Mouse (Mus musculus) small intestine, adult 2 months (tissue): ENCODE measurements at regions not wholly inside any gene's neighbourhood (a gene's known extent, or its start where the extent isn't known, plus 50 kb on each side); places are given as distances from the start of the nearest gene placed in this dataset.
A peak's percentile ranks its signal among the peaks of the same experiment; 100 is the strongest.

Experiments used
- H3K27ac ChIP-seq: fragments of 200-500 bp; 2 replicates; pipeline ENCODE4 v1.5.1; 2012; ENCODE audit warnings: low read depth, low read length, control low read depth, inconsistent platforms; ENCODE audit not compliant: insufficient read depth
- H3K27me3 ChIP-seq: fragments of 200-500 bp; 2 replicates; pipeline ENCODE4 v1.6.1; 2012; ENCODE audit warnings: mild to moderate bottlenecking, moderate library complexity, low read length, inconsistent platforms; ENCODE audit not compliant: control insufficient read depth, insufficient read depth
- H3K36me3 ChIP-seq: fragments of 200-500 bp; 2 replicates; pipeline ENCODE4 v1.6.1; 2012; ENCODE audit warnings: mild to moderate bottlenecking, low read length, control low read depth, inconsistent platforms; ENCODE audit not compliant: control insufficient read depth, insufficient read depth
- H3K4me1 ChIP-seq: fragments of 200-500 bp; 2 replicates; pipeline ENCODE4 v1.6.1; 2012; ENCODE audit warnings: low read length, inconsistent platforms, mixed read lengths; ENCODE audit not compliant: control insufficient read depth, insufficient read depth, insufficient read length
- H3K4me3 ChIP-seq: fragments of 200-500 bp; 2 replicates; pipeline ENCODE4 v1.5.1; 2012; ENCODE audit warnings: low read depth, mild to moderate bottlenecking, control low read depth, inconsistent platforms, low read length, moderate library complexity
- CTCF ChIP-seq: fragments of 200-500 bp; IDR thresholded peaks from 2 replicates; pipeline ENCODE4 v1.5.1; 2012; ENCODE audit warnings: low read depth, mild to moderate bottlenecking, control low read depth, inconsistent platforms, low read length, moderate library complexity, mixed read lengths; ENCODE audit not compliant: insufficient replicate concordance, insufficient read length; ENCODE audit errors: extremely low read depth
- POLR2A ChIP-seq: fragments of 200-500 bp; IDR thresholded peaks from 2 replicates; pipeline ENCODE4 v1.6.1; 2012; ENCODE audit warnings: low read depth, mild to moderate bottlenecking, control low read depth, inconsistent platforms, low read length, moderate library complexity
- WGBS: fragments of 180-500 bp; shearing (Covaris S2); methylation state at CpG from one replicate; pipeline ENCODE4 v1.1.7; 2018; 5-methylcytosine and 5-hydroxymethylcytosine counted together

DNA sequence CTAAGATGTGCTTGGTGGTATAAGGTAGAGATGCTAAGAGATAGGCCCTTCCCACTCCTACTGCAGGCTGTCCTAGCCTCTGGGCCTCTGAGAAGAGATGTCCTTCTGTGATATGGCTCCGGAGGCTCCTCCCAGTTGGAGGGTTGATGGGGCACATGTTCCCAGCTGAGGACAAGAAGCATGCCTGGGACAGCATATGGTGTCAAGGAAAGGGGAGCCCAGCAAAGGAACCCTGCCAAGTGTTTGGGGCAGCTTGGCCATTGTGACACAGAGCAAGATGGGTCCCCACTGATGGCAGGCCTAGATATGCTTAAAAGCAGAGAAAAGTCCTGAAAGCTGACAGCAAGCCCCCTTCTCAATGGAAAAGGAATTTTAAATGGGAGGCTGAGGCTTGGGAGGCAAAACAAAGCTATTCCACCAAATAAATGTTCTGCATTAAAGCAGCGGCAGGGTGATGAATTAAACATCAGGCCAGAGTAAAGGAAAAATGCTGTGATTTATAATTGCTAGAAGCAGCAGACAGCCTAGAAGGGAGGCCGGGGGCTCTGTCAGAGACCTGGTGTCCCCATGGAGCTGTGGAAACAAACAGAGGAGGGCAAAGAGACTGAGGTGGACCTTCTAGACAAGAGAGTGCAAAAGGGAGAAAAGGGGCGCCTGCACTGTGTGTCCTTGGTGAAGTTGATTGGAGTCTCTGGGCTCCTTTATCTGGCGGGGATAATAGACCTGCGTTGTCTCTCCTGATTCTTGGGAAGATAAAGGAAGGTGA lies 246.0 kb downstream of the Lrfn2 start:
- TF ChIP-seq CTCF (no peak), POLR2A (no peak)
- Histone ChIP-seq H3K36me3 (no peaks in the 10 kb centered on the region), H3K27ac (no peak overlapping the region), H3K4me3 (no peak overlapping the region), H3K4me1 (no peaks in the 10 kb centered on the region), H3K27me3 (no peaks in the 10 kb centered on the region)
- WGBS = 60% methylated on average over 6 of the region's 6 CpGs

DNA sequence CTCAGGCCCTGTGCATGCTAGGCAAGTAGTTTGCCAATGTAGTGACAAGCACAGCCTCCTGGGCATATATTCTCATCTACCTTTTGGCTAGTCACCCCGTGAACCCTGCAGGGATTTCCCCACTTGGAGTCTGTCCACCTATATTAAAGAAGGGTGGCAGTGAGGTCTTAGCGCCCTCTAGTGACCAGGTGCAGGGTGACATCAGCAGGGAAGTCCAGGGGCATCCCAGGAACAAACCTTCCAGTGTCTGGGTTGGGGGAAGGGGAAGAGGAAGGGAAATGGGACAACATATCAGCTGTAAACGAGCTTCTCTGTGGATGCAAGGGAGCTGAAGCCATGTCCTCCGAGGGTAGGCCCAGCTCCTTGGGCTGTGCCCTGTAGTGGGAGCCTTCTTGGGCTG lies 245.7 kb upstream of the Mocs1 start:
- Histone ChIP-seq H3K27me3 (no peaks in the 10 kb centered on the region), H3K36me3 (no peaks in the 10 kb centered on the region), H3K4me3 (no peak overlapping the region), H3K4me1 (no peaks in the 10 kb centered on the region), H3K27ac (no peak overlapping the region)
- WGBS = 2% methylated on average over 4 of the region's 4 CpGs
- TF ChIP-seq CTCF = peak; percentile 81; the same call in 1 of the 2 replicates
- no peak for TF ChIP-seq POLR2A

DNA sequence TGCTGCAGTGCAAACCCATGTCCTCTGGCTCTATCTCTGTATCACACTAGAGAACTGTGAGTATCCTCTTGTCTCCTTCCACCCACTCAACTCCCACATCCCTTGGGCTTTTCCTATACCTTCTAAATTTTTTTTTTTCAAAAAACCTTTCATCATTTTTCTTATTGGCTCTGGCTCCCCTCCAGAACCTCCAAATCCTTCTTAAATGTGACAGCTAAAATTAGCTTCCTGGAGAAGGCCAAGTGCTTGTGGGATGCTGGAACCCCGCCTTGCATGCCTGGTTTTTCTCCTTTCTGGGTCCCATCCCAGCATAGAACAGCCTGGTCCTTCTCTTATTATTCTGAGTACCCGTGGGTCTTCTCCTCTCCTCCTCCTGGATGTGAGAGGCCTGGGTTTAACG lies 244.2 kb upstream of the Mocs1 start:
- WGBS = 62% methylated on average over 3 of the region's 3 CpGs
- H3K4me1 ChIP-seq = no peaks in the 10 kb centered on the region
- TF ChIP-seq POLR2A = no peak
- no peak for TF ChIP-seq CTCF

DNA sequence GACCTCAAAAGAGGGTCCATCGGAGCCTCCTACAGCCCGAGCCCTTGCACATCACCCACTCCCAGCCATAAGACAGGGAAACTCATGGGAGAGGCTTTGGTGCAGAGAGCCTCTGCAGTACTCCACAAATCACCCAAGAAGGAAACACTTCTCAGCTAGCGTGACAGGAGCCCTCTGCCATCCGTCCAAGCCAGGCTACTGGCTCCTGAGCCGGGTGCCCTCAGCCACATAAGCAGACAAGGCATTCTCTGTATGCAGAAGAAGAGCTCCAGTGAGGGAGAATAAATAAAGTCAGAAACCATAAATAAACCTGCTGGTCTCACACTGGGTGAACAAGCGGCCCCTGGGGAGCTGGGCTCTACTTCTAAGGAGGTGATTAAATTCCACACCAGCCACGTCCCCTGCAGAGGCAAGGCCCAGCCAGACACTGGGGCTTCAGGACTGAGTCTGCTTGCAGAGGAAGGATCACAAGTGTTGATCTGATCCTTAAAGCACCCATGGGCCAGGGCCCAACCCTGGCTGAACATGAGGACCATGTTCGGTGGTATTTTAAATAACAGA lies 243.0 kb upstream of the Mocs1 start:
- H3K27me3 ChIP-seq = no peaks in the 10 kb centered on the region
- no peak overlapping the region for H3K4me3 ChIP-seq
- no peaks in the 10 kb centered on the region for H3K36me3 ChIP-seq
- no peaks in the 10 kb centered on the region for H3K4me1 ChIP-seq
- WGBS = 57% methylated on average over 8 of the region's 8 CpGs
- no peak for TF ChIP-seq POLR2A
- TF ChIP-seq CTCF = no peak
- H3K27ac ChIP-seq = no peak overlapping the region

More for the DNA sequence above, 244.2 kb upstream of the Mocs1 start:
- no peak overlapping the region for H3K27ac ChIP-seq
- H3K36me3 ChIP-seq = no peaks in the 10 kb centered on the region
- H3K4me3 ChIP-seq = no peak overlapping the region
- no peaks in the 10 kb centered on the region for H3K27me3 ChIP-seq

DNA sequence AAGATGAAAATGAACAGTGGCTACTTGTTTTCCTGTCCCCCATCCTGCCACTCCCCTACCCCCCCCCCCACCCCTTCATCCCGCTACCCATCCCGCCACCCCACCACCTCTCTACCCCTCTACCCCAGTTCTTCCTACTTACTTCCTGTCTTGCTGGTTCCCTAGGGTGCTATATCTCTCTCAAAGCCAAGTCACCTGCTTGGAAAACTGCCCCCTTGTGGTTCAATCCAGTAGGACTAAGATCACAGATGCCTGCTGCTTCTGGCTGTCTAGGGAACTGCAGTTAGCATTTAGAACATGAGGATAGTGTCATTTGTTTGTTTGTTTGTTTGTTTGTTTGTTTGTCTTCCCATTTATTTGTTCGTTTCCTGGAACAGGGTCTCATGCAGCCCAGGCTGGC lies 238.4 kb upstream of the Mocs1 start:
- Histone ChIP-seq H3K27me3 (no peaks in the 10 kb centered on the region), H3K27ac (no peak overlapping the region), H3K4me1 (no peaks in the 10 kb centered on the region), H3K36me3 (no peaks in the 10 kb centered on the region), H3K4me3 (no peak overlapping the region)
- no peak for TF ChIP-seq POLR2A
- TF ChIP-seq CTCF = 0 out of 2 replicates have a peak, but pooled peaks have one; percentile 8
- 44% methylated on average over 3 of the region's 3 CpGs for WGBS

DNA sequence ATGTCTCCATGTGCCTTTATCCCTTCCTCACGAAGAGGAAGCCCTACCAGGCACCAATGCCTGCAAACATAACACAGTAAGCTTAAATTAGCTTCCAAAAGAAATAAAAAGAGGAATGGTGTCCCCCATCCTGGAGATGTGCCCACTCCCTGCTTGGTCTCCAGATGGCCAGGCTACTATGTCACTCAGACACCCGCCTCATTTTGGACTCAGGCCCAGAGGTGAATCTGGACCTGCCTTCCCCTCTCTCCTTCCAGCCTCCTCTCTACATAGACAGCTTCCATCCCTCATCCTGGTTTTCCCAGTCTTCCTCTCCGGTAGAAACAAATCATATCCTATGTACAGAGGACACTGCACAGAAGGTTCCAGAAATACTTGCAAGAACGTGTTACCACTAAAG lies 237.8 kb upstream of the Mocs1 start:
- Histone ChIP-seq H3K4me3 (no peak overlapping the region), H3K27ac (no peak overlapping the region), H3K36me3 (no peaks in the 10 kb centered on the region), H3K27me3 (no peaks in the 10 kb centered on the region), H3K4me1 (no peaks in the 10 kb centered on the region)
- WGBS = 69% methylated on average over 4 of the region's 4 CpGs
- TF ChIP-seq POLR2A = no peak
- no peak for TF ChIP-seq CTCF

DNA sequence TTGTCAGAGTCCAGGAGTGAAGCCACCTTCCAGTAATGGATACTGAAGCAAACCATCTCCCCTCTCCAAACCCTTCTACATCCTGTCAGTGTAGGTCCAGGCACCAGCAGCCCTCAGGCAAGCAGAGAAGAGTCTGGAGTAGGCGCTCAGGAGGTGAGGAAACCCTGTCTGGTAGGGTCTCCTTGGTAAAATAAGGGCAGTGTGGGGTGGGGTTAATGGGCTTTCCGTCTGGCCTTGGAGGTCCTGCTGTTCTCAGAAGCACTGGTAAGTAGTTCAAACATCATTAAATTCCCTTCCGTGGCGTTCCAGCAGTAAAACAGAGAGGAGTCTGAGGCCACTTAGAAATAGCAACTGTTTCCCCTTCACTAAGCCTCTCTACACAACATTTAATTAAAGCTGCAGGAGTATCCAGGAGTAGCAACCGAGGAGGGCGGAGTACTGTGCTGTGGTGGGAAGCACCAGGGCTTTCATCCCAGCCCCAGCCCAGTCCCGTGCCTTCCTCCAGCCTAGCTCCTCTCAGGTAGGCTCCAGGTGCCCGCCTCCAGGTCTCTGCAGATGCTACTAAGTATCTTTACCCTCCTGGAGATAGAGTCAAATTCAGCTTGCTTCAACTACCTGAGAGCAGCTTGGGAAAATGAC lies 232.0 kb upstream of the Mocs1 start:
- H3K36me3 ChIP-seq = no peaks in the 10 kb centered on the region
- H3K27me3 ChIP-seq = no peaks in the 10 kb centered on the region
- no peak overlapping the region for H3K4me3 ChIP-seq
- no peak for TF ChIP-seq CTCF
- no peak overlapping the region for H3K27ac ChIP-seq
- no peaks in the 10 kb centered on the region for H3K4me1 ChIP-seq
- 54% methylated on average over 8 of the region's 8 CpGs for WGBS
